Mouse (Mus musculus) forebrain, embryonic 14.5 days (tissue): Measurements from ENCODE around the gene Micu2. TPM values are rescaled to one million over a fixed set of nuclear protein-coding genes. Genes with fewer than 3 reads are reported as not detected.

ENCODE experiments used
- ATAC-seq: fragments of 200-750 bp; cut with Nextera tagmentation; 2 replicates; pipeline ENCODE4 v1.8.0; 2017; ENCODE audit warnings: mild to moderate bottlenecking, moderate library complexity
- DNase-seq: peaks from one replicate; pipeline ENCODE4 v3.0.0-alpha.2; 2015; ENCODE audit warnings: low spot score
- H3K27ac ChIP-seq: fragments of 300-500 bp; sonication (generic); 2 replicates; pipeline ENCODE4 v1.5.1; 2014; ENCODE audit warnings: low read depth, mild to moderate bottlenecking, control low read depth, low read length, moderate library complexity
- H3K27me3 ChIP-seq: fragments of 300-500 bp; sonication (generic); replicated peaks from 2 replicates; pipeline ENCODE4 v1.6.1; 2014; ENCODE audit warnings: low read length, control low read depth, mixed read lengths; ENCODE audit not compliant: control insufficient read depth, insufficient read depth
- H3K36me3 ChIP-seq: fragments of 300-500 bp; sonication (generic); 2 replicates; pipeline ENCODE4 v1.6.1; 2014; ENCODE audit warnings: low read length, control low read depth; ENCODE audit not compliant: control insufficient read depth, insufficient read depth
- H3K4me1 ChIP-seq: fragments of 300-500 bp; sonication (generic); 2 replicates; pipeline ENCODE4 v1.6.1; 2014; ENCODE audit warnings: antibody characterized with exemption, low read length, control low read depth; ENCODE audit not compliant: control insufficient read depth, insufficient read depth
- H3K4me2 ChIP-seq: fragments of 300-500 bp; sonication (generic); 2 replicates; pipeline ENCODE4 v1.6.1; 2014; ENCODE audit warnings: mild to moderate bottlenecking, control low read depth, low read length
- H3K4me3 ChIP-seq: fragments of 300-500 bp; sonication (generic); 2 replicates; pipeline ENCODE4 v1.5.1; 2014; ENCODE audit warnings: low read depth, low read length, control low read depth
- H3K9ac ChIP-seq: fragments of 300-500 bp; sonication (generic); 2 replicates; pipeline ENCODE4 v1.6.1; 2014; ENCODE audit warnings: mild to moderate bottlenecking, low read length, control low read depth, moderate library complexity
- H3K9me3 ChIP-seq: fragments of 300-500 bp; sonication (generic); replicated peaks from 2 replicates; pipeline ENCODE4 v1.6.1; 2016; ENCODE audit warnings: low read length, control low read depth, mixed read lengths; ENCODE audit not compliant: control insufficient read depth
- WGBS: fragments of 180-500 bp; shearing (Covaris S2); extraction: QIAGEN DNeasy Blood & Tissue Kit; methylation state at CpG from one replicate; pipeline ENCODE4 v1.1.7; 2014; 5-methylcytosine and 5-hydroxymethylcytosine counted together
- polyA plus RNA-seq: library from polyadenylated mRNA; unstranded; fragments of >200 nt; fragmentation: Nextera tagmentation; extraction: Ambion mirVana; gene quantifications from 2 replicates; pipeline ENCODE4 v1.2.1, GENCODE M21; 2014

The Micu2 gene
- polyA plus RNA-seq, 1 experiment from 2014 or later, result 49.4 TPM

GRCm38 (mm10) chr14:57877921-57878320, 121.1 kb downstream of the Micu2 start:
- H3K4me1 ChIP-seq, result no peaks in the 10 kb centered on the region
- peaks cover 9% of the 10 kb centered on the region; the same call in 1 of the 2 replicates for H3K36me3 ChIP-seq
- H3K9me3 ChIP-seq, result no peaks in the 10 kb centered on the region
- DNase-seq (no peak), ATAC-seq (no peak)
- WGBS, result 92% methylated on average over 9 of the region's 9 CpGs
- no peaks in the 10 kb centered on the region for H3K27me3 ChIP-seq
- H3K27ac ChIP-seq, result no peak overlapping the region
- H3K4me3 ChIP-seq, result no peak overlapping the region
- no peak overlapping the region for H3K4me2 ChIP-seq
- no peak overlapping the region for H3K9ac ChIP-seq

- H3K27me3 ChIP-seq, result no peaks in the 10 kb centered on the region
- no peaks in the 10 kb centered on the region for H3K4me1 ChIP-seq
- no peak for DNase-seq
- no peak for ATAC-seq
- peaks cover 54% of the 10 kb centered on the region for H3K36me3 ChIP-seq
- H3K4me3 ChIP-seq, result no peak overlapping the region
- no peak overlapping the region for H3K9ac ChIP-seq
- no peak overlapping the region for H3K4me2 ChIP-seq
- WGBS, result 90% methylated on average over 3 of the region's 3 CpGs
- no peak overlapping the region for H3K27ac ChIP-seq
- no peaks in the 10 kb centered on the region for H3K9me3 ChIP-seq
Measured at GRCm38 (mm10) chr14:57866676-57867276, 132.3 kb downstream of the Micu2 start.

Other genes with a start within 250 kb of the Micu2 start
- 5.0 and 6.2 TPM in 2 replicates for gene Lats2, start 240.9 kb downstream of the Micu2 start, polyA plus RNA-seq
- gene Sap18, start 201.1 kb downstream of the Micu2 start, polyA plus RNA-seq, result 21.1 and 31.7 TPM in 2 replicates
- gene Ska3, start 173.1 kb downstream of the Micu2 start, polyA plus RNA-seq, result 11.5 and 11.9 TPM in 2 replicates
- gene Mrpl57, start 173.0 kb downstream of the Micu2 start, polyA plus RNA-seq, result 139 and 165 TPM in 2 replicates
- 29.7 and 37.1 TPM in 2 replicates for gene Zdhhc20, start 109.0 kb downstream of the Micu2 start, polyA plus RNA-seq
- 6.5 and 9.8 TPM in 2 replicates for gene Fgf9, start 71.3 kb upstream of the Micu2 start, polyA plus RNA-seq